Mouse (Mus musculus) erythroblast, embryonic 14.5 days (primary cell): Measurements from ENCODE around the gene Irak3.

Experiments used
- GATA1 ChIP-seq: IDR thresholded peaks from 2 replicates; pipeline ENCODE4 v1.6.1; 2012; ENCODE audit warnings: low read length, inconsistent platforms, mixed read lengths
- TAL1 ChIP-seq: IDR thresholded peaks from 3 replicates; pipeline ENCODE4 v1.6.1; 2012; ENCODE audit warnings: low read length, inconsistent platforms, mixed read lengths

DNA sequence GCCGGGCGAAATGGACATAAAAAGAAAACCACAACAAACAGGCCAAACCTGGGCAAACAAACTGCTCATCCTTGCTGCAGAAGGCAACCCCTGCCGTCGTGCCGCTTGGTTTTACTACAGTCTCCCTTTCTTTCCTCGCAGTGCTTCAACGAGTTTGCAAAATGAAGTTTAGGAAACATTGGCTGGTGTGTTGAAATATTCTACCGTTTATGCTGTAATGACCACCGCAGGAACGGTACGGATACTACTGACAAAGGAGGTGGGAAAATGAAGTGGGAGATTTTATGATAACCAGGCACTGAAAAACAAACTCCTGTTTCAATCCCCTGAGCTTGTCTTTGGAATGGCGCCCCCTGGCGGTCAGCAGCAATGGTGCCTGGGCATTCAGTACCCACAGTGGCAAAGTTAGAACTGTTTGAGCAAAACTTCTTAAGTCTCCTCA lies at the start of gene Irak3:
- TF ChIP-seq GATA1 (no peak), TAL1 (no peak)
